Mouse (Mus musculus) lung, adult 2 months (tissue): Measurements from ENCODE around the gene Ndufaf8.

Source experiments
- CTCF ChIP-seq: fragments of 200-500 bp; IDR thresholded peaks from 2 replicates; pipeline ENCODE4 v1.5.1; 2011; ENCODE audit warnings: mild to moderate bottlenecking, low read length, control low read depth; ENCODE audit not compliant: insufficient read depth
- POLR2A ChIP-seq: fragments of 200-500 bp; IDR thresholded peaks from 2 replicates; pipeline ENCODE4 v1.6.1; 2011; ENCODE audit warnings: low read depth, mild to moderate bottlenecking, control low read depth, low read length, borderline replicate concordance; ENCODE audit errors: extremely low read depth

DNA sequence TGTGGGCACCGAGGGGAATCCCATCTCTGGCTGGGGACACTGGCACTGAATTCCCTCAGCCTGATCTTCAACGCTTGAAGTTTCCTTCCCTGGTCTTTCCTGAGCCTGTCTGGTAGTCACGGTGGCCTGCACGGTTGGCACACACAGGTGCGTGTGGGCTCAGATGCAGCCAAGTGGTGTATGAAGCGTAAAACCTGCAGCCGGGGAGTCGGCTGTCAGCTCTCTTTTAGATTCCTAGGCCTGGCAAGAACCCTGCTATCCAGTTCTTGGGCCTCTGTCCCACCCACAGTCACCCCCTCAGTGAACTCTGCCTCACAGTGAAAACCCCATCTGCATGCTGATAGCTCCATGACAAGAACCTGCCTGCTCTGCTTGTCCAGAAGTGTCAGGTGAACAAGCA, 38.1 kb upstream of the Ndufaf8 start:
- TF ChIP-seq CTCF (no peak), POLR2A (no peak)
